Mouse (Mus musculus) liver, embryonic 14.5 days (tissue): ENCODE measurements around the gene Lamp5.

Experiments
- CTCF ChIP-seq: IDR thresholded peaks from 2 replicates; pipeline ENCODE4 v1.5.1; 2016; ENCODE audit warnings: antibody characterized with exemption, low read depth, control low read depth
- EP300 ChIP-seq: IDR thresholded peaks from 2 replicates; pipeline ENCODE4 v1.6.1; 2016; ENCODE audit warnings: antibody characterized with exemption, low read depth

GRCm38 (mm10) chr2:136050793-136051615, 1.0 kb upstream of the Lamp5 start:
- TF ChIP-seq CTCF (no peak), EP300 (no peak)
